Mouse (Mus musculus): ENCODE data around the gene Arih2.
A peak's percentile ranks its signal among the peaks of the same experiment; 100 is the strongest.

Arih2 gene

DNA sequence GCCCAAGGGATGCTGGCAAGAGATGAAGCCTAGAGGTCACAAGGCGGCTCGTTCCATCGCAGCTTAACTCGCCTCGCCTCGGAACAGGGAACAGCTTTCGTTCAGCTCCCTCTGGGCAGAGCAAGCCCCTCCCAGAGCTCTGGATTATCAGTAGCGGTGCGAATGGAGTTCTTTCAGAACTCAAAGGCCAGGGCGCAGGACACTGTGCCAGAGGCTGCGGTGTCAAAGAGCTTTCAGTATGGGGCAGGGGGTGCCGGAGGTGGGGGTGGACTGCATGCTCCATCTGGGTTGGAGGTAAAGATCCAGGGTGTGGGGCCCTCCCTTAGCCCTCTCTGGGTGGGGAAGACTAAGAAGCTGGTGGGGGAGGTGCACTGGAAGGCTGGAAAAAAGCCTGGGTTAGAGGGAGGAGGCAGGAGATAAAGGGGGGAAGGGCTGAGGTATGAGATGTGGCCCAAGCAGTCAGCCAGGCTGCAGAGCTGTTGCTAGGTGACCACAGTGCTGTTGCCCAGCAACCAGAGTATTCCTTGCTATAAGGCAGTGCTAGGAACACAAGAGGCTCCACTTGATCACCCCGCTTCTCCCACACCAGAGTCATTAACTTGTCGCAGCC lies 61.5 kb downstream of the Arih2 start:
- no peak for DNase-seq (ENCODE audit: low read depth in 1 of 2, low spot score in 2 of 2)

DNA sequence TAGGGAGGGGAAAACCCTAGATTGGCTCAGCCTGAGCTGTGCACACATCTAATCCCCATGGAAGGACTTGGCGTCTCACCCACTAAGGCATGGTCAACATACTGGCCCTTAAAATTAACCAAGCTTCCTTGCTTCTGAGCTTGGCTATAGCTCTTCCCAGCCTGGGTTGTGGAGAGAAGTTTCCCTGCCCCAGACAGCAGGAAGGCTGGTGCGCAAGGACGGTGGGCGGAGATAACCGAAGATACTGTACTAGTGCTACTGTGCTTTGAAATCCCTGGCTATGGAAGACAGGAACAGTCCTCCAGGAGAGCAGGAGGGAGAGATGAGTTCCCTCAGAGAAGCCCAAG lies 69.9 kb downstream of the Arih2 start:
- DNase-seq (ENCODE audit: low read depth in 1 of 2, low spot score in 2 of 2), result no peak

DNA sequence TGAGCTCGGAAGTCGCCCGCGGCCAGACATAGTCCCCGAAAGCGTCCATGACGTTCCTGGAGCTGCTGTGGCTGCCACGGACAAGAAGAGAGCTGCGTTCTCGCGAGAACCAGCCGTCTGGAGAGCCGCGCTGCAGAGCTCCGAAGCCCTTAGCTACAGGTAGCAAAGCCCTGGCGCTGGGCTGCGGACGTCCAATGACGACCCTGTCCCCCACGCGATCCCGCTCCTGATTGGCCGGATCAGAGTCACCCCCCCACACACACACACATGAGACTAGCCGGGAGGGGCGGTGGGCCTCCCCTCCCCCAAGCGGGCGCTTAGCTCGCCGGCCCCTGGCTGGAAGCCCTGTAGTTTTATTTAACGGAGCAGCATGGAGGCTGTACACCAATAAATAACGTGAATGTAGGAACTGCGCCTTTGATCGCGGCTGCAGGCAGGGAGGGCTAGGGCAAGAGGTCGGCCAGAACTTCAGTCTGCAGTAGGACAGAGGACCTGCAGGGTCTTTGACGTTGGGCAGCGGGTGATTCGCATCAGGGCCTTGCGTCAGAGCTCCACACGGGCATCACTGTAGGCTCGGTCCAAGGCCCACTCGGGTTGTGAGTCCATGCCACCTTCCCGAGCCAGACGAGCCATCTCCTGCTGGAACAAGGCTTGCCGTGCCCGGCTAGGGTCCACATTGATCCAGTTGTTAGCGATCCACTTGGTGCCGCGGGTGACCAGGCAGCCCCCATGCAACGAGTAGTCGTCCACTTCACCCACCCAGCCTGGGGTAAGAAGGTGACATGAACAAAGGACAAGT lies 70.4 kb downstream of the Arih2 start, which contains the start of gene Wdr6:
Wdr6 (minus strand) TSS at position 195 of the 799 bp plus-strand sequence.
- DNase-seq (ENCODE audit: low read depth in 1 of 2, low spot score in 2 of 2), result peak in 1 of 2 experiments; percentile 56

DNA sequence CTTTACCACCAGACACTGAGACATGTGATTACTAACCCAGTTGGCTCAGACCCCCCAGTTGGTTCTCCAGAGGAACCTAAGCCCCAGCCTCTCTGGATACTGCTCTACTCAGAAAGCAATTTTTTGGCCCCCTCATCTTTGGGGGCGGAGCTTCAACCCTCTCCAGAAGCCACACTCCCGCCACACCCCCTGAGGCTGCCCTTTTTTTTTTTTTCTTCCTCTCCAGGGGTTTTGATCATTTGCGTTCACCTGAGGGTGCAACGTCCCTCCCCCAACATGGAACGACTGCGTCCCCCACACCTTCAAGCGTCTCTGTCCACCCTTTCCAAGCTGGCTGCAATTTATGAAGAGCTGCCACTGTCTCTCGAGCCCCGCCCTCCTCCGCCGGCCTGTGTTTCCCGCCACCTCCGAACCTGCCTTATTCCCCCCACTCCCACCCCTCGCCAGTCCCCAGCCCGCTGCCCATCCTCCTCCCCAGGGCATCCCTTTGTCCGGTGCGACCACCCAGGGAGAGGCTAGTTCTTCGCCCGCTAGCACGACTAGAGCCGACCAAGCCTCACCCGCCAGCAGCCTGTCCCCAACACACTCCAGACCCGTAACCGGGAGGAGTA lies 71.1 kb downstream of the Arih2 start:
- DNase-seq (ENCODE audit: low read depth in 1 of 2, low spot score in 2 of 2), result no peak

DNA sequence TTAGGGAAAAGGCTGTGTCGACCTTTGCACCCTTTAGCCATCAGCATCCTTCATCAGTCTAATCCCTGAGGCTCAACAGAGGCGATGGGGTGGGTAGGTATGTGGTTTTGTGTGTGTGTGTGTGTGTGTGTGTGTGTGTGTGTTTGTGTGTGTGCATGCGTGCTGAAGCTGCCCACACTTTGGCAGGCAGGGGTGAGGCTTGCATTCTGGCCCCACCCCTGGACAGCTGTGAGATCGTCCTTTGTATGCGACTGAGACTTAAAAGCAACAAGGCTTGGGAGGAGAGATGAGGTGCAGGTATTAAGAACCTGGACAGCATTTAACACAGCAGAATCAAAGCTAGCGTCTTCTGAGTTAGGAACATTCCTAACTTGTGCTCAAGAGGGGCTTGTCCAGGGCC lies 72.2 kb downstream of the Arih2 start:
- DNase-seq (ENCODE audit: low read depth in 1 of 2, low spot score in 2 of 2), result no peak

DNA sequence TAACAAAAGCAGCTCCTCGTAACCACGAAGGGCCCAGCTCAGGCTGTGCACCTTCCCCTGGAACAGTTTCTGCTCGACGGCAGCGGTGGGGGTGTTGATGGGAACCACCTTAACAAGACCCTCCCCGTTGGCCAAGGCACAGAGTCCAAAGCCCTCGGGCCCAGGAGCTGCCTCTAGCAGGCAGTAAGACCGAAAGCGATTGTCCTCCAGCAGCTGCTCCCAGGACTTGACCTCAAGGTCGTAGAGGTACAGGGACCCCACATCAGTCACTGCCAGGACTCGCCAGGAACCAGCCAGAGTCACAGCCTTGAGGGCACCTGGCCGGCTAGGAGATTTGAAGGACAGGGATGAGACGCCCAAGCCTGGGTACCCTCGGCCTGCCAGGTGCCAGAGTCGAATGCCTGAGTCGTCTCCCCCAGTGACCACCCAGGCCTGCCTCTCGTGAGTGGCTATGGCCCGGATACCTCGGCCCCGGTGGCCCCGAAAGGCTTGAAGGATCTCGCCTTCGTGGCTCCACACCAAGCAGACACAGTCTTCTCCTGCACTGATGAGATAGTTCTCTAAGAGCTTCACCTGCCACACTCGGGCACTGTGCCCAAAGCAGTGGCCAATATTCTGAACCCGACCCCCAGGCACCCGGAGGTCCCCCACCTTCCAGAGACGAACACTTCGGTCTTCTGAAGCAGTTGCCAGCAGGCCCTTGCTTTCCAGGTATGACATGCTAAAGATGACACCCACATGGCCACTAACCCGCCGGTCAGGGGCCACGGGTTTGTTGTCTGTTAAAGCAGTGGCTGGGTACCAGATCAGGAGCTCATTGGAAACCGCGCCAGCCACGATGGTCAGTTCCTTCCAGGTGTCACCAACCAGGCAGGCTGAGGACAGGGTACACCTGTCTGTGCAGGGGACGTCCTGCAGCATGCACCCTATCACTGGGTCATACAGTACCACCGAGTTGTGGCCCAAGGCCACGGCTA lies 73.6 kb downstream of the Arih2 start:
- DNase-seq (ENCODE audit: low read depth in 1 of 2, low spot score in 2 of 2), result no peak

- DNase-seq (ENCODE audit: low read depth in 1 of 2, low spot score in 2 of 2), result no peak
Measured at GRCm38 (mm10) chr9:108574921-108575320, 74.3 kb downstream of the Arih2 start.

- DNase-seq (ENCODE audit: low read depth in 1 of 2, low spot score in 2 of 2), result no peak
Measured at GRCm38 (mm10) chr9:108573774-108574690, 75.2 kb downstream of the Arih2 start.

DNA sequence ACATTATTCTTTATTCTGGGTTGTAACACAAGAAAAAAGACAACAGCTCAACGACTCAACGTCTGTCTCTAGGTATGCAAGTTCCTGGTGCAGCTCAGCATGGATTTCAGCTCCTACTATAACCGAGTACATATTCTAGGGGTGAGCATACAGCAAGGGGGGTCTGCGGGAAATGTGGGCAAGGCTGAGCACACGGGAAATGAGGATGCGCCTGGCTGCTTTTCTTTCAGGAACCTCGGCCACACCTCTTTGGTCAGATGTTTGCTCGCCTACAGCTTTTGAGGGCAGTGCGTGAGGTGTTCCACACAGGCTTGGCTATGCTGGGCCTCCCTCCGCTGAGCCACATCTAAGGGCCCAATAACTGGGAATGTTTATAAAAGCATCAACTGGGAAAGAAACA lies 76.9 kb downstream of the Arih2 start:
- no peak for DNase-seq (ENCODE audit: low read depth in 1 of 2, low spot score in 2 of 2)

GRCm38 (mm10) chr9:108571401-108571973 lies 77.7 kb downstream of the Arih2 start:
- no peak for DNase-seq (ENCODE audit: low read depth in 1 of 2, low spot score in 2 of 2)

GRCm38 (mm10) chr9:108570207-108570896 lies 78.8 kb downstream of the Arih2 start:
- peak; percentile 37 to 65 for DNase-seq (ENCODE audit: low read depth in 1 of 2, low spot score in 2 of 2)

- peak; percentile 58 to 78 for DNase-seq (ENCODE audit: low read depth in 1 of 2, low spot score in 2 of 2)
Measured at GRCm38 (mm10) chr9:108569381-108570206, 79.6 kb downstream of the Arih2 start, which contains the start of gene Dalrd3. Gene Dalrd3, plus strand, starts transcription at chr9:108569886.

- DNase-seq (ENCODE audit: low read depth in 1 of 2, low spot score in 2 of 2), result no peak
Measured at GRCm38 (mm10) chr9:108568511-108568921, 80.7 kb downstream of the Arih2 start.

GRCm38 (mm10) chr9:108567931-108568419 lies 81.2 kb downstream of the Arih2 start:
- DNase-seq (ENCODE audit: low read depth in 1 of 2, low spot score in 2 of 2), result peak; percentile 27 to 57

DNA sequence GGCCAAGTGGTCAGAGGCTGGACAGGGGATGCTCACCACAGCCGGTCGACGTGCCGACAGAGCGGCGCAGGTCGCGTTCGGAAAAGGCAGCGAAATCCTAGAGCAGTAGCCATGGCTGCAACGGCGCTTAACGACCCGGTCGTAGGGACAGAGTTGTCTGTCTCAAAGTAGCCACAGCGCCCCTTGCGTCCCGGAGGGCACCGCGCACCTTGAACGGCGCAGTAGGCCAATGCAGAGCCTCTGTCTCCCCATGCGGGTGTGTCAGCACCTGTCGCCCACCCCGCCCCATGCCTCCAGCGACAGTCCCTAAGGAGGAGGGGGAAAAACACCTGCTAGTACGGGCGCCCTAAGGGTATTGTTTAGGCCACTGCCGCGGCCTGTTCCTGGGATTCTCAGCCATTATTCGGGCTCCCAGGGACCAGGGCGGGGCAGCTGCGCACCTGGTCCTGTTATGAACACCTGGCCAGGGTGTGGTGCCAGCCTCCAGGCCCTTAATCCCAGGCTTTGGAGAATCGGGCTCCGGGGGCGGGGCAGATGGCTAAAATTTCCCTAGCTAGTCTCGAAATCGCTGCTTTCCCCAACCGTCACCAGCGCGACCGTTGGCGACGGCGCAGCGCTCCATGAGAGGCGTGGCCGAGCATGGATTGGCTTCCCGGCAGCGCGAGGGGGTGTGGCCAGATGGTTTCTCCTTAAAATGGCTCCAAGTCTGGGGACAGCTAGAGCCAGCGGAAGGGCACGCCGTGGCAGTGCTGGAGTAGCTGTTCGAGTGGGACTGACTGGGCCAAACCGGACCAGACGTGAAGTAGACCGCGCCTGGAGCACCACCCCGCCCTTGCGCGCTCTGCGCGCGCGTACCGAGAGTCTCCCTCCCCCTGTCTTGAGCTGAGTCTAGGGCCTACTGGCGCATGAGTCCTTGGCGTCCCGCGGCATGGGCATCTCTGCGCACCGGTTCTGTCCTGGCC lies 82.1 kb downstream of the Arih2 start, which contains the start of gene Ndufaf3:
Ndufaf3 (minus strand) TSS at position 620 of the 962 bp plus-strand sequence.
- DNase-seq (ENCODE audit: low read depth in 1 of 2, low spot score in 2 of 2), result peak; percentile 90 to 93
